Mouse (Mus musculus) lung, adult 2 months (tissue): Measurements from ENCODE around the gene Dyrk2.

Experiments
- CTCF ChIP-seq: fragments of 200-500 bp; IDR thresholded peaks from 2 replicates; pipeline ENCODE4 v1.5.1; 2011; ENCODE audit warnings: mild to moderate bottlenecking, low read length, control low read depth; ENCODE audit not compliant: insufficient read depth
- POLR2A ChIP-seq: fragments of 200-500 bp; IDR thresholded peaks from 2 replicates; pipeline ENCODE4 v1.6.1; 2011; ENCODE audit warnings: low read depth, mild to moderate bottlenecking, control low read depth, low read length, borderline replicate concordance; ENCODE audit errors: extremely low read depth

DNA sequence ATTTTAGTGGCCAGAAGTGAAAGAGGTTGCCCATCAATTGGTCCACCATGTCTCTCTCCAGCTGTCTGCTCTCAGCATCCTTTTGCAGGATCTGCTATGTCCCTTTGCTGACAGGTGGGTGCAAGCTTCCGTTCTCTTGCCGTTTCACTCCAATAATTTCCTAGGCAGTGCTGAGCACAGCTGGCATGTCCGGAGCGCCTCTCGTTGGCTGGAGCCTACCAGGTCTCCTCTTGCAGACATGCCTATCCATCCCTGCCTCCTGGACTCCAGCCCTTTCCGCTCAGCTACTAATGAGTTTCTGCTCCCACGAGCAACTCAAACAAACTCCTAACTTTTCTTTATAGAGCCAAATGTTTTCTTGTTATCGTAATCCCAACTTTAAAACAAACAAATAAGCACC is 6.4 kb downstream of the Dyrk2 start:
- TF ChIP-seq POLR2A (no peak), CTCF (no peak)
